Mouse (Mus musculus): ENCODE measurements around the gene Sebox.

GRCm38 (mm10) chr11:78530001-78530400 is 26.8 kb downstream of the Sebox start:
- TF ChIP-seq CTCF (IDR thresholded peaks at IDR 0.05; ENCODE audit: insufficient read depth, low read depth, low read length) (no peak), POLR2A (IDR thresholded peaks at IDR 0.05; ENCODE audit: insufficient read depth, low read depth, low read length) (no peak)

All from olfactory bulb, adult 2 months (tissue).